Mouse (Mus musculus) G1E (cell line): ENCODE results near the gene Wdr24. TPM values are rescaled to one million over a fixed set of nuclear protein-coding genes. Genes with fewer than 3 reads are reported as not detected.

Experiments
- ATAC-seq: 2 replicates; pipeline ENCODE4 v1.8.0; 2016; ENCODE audit warnings: mild to moderate bottlenecking; ENCODE audit not compliant: insufficient number of reproducible peaks, poor library complexity, low FRiP score, severe bottlenecking; ENCODE audit errors: extremely low read depth
- DNase-seq: peaks from one replicate; pipeline ENCODE4 v3.0.0; 2012; ENCODE audit warnings: low spot score
- H3K27me3 ChIP-seq: 2 replicates; pipeline ENCODE4 v1.6.1; 2012; ENCODE audit warnings: mild to moderate bottlenecking, low read length, inconsistent platforms; ENCODE audit not compliant: insufficient read depth
- H3K36me3 ChIP-seq: replicated peaks from 2 replicates; pipeline ENCODE3; 2012; ENCODE audit warnings: mild to moderate bottlenecking, inconsistent platforms
- H3K4me1 ChIP-seq: 2 replicates; pipeline ENCODE4 v1.6.1; 2012; ENCODE audit warnings: low read depth, low read length, inconsistent platforms, mixed read lengths; ENCODE audit not compliant: insufficient read depth
- H3K4me3 ChIP-seq: 2 replicates; pipeline ENCODE4 v1.5.1; 2012; ENCODE audit warnings: low read depth, mild to moderate bottlenecking, inconsistent platforms, low read length, moderate library complexity, mixed read lengths
- H3K9me3 ChIP-seq: replicated peaks from 2 replicates; pipeline ENCODE4 v1.6.1; 2012; ENCODE audit warnings: inconsistent platforms
- CTCF ChIP-seq: IDR thresholded peaks from 2 replicates; pipeline ENCODE4 v1.5.1; 2012; ENCODE audit warnings: low read depth, low read length, inconsistent platforms, mixed read lengths
- GATA1 ChIP-seq: IDR thresholded peaks from 2 replicates; pipeline ENCODE4 v1.6.1; 2012; ENCODE audit warnings: borderline replicate concordance, low read length, inconsistent platforms, mixed read lengths
- GATA2 ChIP-seq: IDR thresholded peaks from 2 replicates; pipeline ENCODE4 v1.6.1; 2012; ENCODE audit warnings: low read depth, low read length, inconsistent platforms, borderline replicate concordance
- POLR2AphosphoS5 ChIP-seq: IDR thresholded peaks from 2 replicates; pipeline ENCODE4 v1.6.1; 2012; ENCODE audit warnings: low read depth, low read length, inconsistent platforms; ENCODE audit not compliant: insufficient replicate concordance
- TAL1 ChIP-seq: conservative IDR thresholded peaks from 2 replicates; pipeline ENCODE4 v1.6.1; 2012; ENCODE audit warnings: low read depth, low read length, inconsistent platforms, mixed read lengths
- polyA plus RNA-seq: library from polyadenylated mRNA; stranded (reverse); fragments of >175 nt; gene quantifications from 2 replicates; pipeline ENCODE4 v1.2.3, GENCODE M21; 2012
- total RNA-seq, 2 experiments: library from RNA; stranded (forward) in 1 of 2; stranded (reverse) in 1 of 2; fragments of 200-1000 nt in 1 of 2; fragments of >200 nt in 1 of 2; fragmentation: Nextera tagmentation in 1 of 2; gene quantifications; 2 replicates each; pipeline ENCODE4 v1.2.3; 2014 to 2017

Gene Wdr24
- total and polyA plus RNA-seq, 3 experiments = 8.6 to 23.5 (median 13.8) TPM

DNA sequence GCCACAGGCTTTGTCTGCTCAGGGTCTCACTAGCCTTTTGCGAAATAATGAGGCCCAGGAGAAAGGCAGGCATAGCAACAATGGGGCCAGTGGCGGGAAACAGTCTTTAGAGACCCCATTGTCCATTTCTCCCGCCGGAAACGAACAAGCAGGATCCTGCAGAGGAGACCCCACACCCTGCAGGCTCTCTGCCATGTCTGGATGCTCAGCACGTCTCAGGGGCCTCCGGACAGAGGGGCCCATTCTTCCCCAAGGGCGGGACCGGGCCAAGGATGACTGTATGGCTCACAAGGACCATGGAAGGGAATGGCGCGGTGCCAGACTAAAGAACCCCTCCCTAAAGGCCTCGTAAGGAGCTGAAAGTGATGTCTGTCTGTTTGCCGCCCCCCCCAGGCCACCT is 29.2 kb upstream of the Wdr24 start:
- no peak for TF ChIP-seq GATA1
- no peak for TF ChIP-seq TAL1
- no peak for TF ChIP-seq POLR2AphosphoS5
- no peak for TF ChIP-seq CTCF
- no peak for TF ChIP-seq GATA2

DNA sequence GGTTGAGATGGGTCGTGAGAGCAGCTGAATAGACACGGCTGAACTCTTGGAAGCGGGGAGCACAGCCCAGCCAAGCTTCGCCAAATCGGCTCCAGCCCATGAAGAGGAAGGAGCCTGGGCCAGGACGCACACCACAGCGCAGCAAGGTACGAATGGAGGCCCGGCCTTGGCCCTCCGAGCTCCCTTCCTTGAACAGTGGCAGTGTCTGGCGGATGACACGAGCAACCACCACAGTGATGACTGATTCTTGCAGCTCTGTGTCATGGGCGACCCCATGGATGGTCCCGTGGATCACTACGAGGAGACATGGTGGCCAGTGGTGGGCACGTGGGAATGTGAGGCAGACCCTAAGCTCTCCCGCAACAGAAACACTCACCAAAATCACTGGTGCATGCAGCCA is 28.4 kb upstream of the Wdr24 start:
- no peak for TF ChIP-seq GATA1
- no peak for TF ChIP-seq CTCF
- no peak for TF ChIP-seq TAL1
- TF ChIP-seq POLR2AphosphoS5 = no peak
- TF ChIP-seq GATA2 = no peak
- no peaks in the 10 kb centered on the region for H3K27me3 ChIP-seq
- H3K4me1 ChIP-seq = peaks cover 63% of the 10 kb centered on the region
- H3K36me3 ChIP-seq = peaks cover 46% of the 10 kb centered on the region
- H3K9me3 ChIP-seq = no peaks in the 10 kb centered on the region
- peak overlapping the region; percentile 25; the same call in 1 of the 2 replicates for H3K4me3 ChIP-seq
- ATAC-seq (no peak), DNase-seq (no peak)

More for the DNA sequence above, 29.2 kb upstream of the Wdr24 start:
- Histone ChIP-seq H3K36me3 (peaks cover 54% of the 10 kb centered on the region), H3K27me3 (no peaks in the 10 kb centered on the region), H3K4me1 (peaks cover 63% of the 10 kb centered on the region), H3K9me3 (no peaks in the 10 kb centered on the region), H3K4me3 (no peak overlapping the region)
- no peak for ATAC-seq
- no peak for DNase-seq

DNA sequence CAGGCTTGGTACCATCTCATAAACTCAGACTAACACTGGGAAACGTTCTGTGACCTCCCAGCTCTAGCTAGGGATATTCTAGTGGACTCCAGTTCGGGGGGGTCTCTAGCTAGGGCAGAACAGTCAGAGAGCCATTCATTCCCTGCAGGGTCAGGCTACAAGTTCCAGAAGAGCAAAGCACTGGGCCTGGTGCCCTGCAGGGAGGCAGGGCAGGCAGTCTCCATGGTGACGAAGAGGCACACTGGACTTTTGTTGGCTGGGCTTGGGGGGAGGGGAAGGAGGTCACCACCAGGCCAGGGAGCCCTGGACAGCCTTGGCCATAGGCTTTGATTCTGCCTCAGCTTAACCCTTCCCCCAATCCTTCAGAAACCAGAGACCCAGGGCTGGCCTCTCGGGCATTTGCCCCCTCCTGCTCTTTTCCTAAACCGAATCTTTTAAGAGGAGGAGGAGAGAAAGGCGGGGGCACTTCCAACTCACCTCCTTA is 27.8 kb upstream of the Wdr24 start, which contains the start of gene AC134908.4:
Gene AC134908.4, minus strand, starts transcription at position 51 of the 484 bp plus-strand sequence.
- no peak for ATAC-seq
- DNase-seq = no peak
- H3K4me3 ChIP-seq = peak within 1 kb of the TSS; percentile 89
- H3K4me1 ChIP-seq = peaks cover 64% of the 10 kb centered on the region
- H3K27me3 ChIP-seq = no peaks in the 10 kb centered on the region
- H3K9me3 ChIP-seq = no peaks in the 10 kb centered on the region
- peaks cover 39% of the 10 kb centered on the region for H3K36me3 ChIP-seq
- TF ChIP-seq TAL1 = no peak
- TF ChIP-seq POLR2AphosphoS5 = no peak
- no peak for TF ChIP-seq CTCF

DNA sequence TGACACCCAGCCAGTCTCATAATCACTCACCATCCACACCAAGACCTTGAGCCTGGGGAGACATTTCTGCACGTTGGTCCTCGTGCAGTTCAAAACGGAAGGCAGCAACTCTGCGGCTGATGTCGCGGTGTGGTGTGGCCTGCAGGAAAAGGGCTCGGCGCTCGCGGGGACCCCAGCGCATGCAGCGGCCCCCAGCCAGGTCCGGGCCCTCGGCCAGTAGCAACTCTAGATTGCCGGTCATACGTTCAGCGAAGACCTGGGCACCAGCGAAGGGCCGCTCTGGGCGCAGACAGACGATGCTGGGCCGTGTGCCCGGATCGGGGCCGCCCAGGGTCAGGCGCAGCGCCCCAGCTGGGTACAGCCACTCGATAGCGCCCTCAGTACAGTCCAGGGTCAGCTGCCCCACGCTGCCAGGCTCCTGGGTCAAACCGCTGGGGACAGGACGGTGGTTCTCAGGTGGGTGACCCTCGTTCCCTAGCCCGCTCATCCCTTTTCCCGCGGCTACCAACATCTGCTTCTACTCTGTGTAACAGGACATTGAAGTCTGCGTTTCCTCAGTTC is 27.1 kb upstream of the Wdr24 start:
- Histone ChIP-seq H3K36me3 (peaks cover 34% of the 10 kb centered on the region), H3K9me3 (no peaks in the 10 kb centered on the region), H3K4me3 (peak overlapping the region; percentile 89), H3K27me3 (no peaks in the 10 kb centered on the region), H3K4me1 (peaks cover 61% of the 10 kb centered on the region)
- TF ChIP-seq POLR2AphosphoS5 (no peak), GATA1 (no peak), CTCF (no peak), GATA2 (no peak), TAL1 (no peak)
- DNase-seq (peak; percentile 32), ATAC-seq (no peak)

DNA sequence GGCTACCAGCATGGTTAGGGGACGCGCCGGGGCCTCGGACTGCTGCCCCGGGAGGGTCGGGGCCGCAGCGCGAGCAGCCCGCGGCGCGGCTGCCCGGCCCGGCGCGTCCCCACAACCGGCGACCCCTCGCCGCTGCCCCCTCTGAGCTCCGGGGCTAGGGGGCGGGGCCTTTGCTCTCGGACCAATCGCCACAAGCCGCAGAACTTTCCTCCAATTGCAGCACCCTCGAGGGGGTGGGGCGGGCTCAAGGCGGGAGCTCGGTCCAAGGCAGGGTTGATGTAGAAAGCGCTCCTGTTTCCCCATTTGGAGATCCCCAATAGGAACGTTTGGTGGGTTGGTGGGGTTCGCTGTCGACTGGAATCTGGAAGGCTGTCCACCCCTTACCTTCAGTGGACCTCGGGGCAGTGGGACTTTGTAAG is 26.5 kb upstream of the Wdr24 start, which contains the start of gene Metrn:
Gene Metrn, minus strand, starts transcription at position 186 of the 419 bp plus-strand sequence.
- Histone ChIP-seq H3K4me1 (peaks cover 58% of the 10 kb centered on the region), H3K9me3 (no peaks in the 10 kb centered on the region), H3K27me3 (no peaks in the 10 kb centered on the region), H3K36me3 (peaks cover 32% of the 10 kb centered on the region), H3K4me3 (peak within 1 kb of the TSS; percentile 89)
- peak; percentile 98 for DNase-seq
- TF ChIP-seq GATA1 = no peak
- no peak for TF ChIP-seq CTCF
- TF ChIP-seq GATA2 = no peak
- TF ChIP-seq TAL1 = no peak
- TF ChIP-seq POLR2AphosphoS5 = no peak
- ATAC-seq = peak; percentile 83

DNA sequence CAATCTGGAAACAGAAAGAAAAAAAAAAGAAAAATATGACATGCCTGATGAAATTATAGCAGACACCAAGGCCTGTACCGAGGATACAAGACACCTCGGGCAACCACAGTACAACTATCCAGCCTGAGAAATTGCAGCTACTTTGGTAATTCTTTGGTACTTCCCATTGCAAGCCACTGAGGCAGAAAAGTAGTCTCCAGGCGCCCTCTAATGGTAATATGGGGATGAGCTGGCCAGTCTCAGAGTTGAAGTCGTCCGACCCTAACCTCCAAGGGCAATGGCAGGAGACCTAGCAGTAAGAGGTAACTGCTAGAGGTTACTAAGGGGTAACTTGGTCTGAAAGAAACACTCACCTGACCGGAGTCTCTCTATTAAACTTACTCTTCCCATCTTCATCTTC is 22.4 kb upstream of the Wdr24 start:
- Histone ChIP-seq H3K4me1 (peaks cover 20% of the 10 kb centered on the region), H3K36me3 (peaks cover 1% of the 10 kb centered on the region), H3K4me3 (no peak overlapping the region), H3K27me3 (peaks cover 7% of the 10 kb centered on the region; the same call in 1 of the 2 replicates), H3K9me3 (no peaks in the 10 kb centered on the region)
- DNase-seq (peak; percentile 74), ATAC-seq (peak; percentile 48; the same call in 1 of the 2 replicates)
- TF ChIP-seq GATA1 (no peak), CTCF (peak; percentile 56), GATA2 (no peak)
